Mouse (Mus musculus): ENCODE data around the gene Ust. TPM values are rescaled to one million over a fixed set of nuclear protein-coding genes. Genes with fewer than 3 reads are reported as not detected.

The Ust gene
- polyA plus RNA-seq, 1 experiment from 2014 or later: 0.54 TPM

DNA sequence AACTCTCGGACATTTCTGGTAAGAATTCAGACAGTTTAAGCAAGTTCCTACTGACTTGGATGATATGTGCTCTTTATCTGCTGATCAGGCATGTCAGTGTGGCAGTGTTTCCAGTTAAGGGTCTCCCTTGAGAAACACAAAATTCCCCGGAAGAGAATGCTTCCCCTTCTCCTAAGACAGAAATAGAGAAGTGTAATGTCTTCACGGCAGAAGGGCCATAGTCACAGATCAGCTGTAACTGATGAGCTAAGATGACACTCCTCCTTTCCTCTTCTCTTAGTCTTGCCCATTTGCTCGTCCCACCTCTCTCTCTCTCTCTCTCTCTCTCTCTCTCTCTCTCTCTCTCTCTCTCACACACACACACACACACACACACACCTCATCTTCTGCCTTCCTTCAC is 277.9 kb downstream of the Ust start:
- ATAC-seq (ENCODE audit: insufficient read depth): no peak
- WGBS (ENCODE audit: insufficient replicate concordance): 21% methylated on average over 4 of the region's 4 CpGs
- H3K36me3 ChIP-seq (replicated peaks): no peaks in the 10 kb centered on the region

DNA sequence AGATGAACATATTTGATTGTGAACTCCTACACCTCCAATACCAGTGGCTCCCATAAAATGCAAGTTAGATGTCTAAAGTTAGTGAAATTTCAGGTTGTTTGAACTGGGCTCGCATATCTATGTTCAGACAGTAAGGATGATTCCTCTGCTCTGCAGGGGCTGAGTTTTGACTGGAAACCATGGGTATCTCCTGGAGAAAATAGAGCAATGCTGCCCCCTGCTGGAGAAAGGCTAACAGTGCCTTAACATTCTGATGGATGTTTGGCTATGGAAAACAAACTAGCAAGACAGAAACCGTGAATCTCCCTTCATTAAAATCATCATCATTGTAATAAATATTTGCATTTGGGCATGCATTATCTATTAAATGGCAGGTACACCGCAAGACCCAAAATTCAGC is 278.4 kb downstream of the Ust start:
- Histone ChIP-seq H3K4me2 (no peak overlapping the region), H3K27me3 (no peaks in the 10 kb centered on the region), H3K4me1 (replicated peaks) (no peaks in the 10 kb centered on the region), H3K36me3 (replicated peaks) (no peaks in the 10 kb centered on the region), H3K4me3 (replicated peaks) (no peak overlapping the region), H3K9me3 (replicated peaks) (no peaks in the 10 kb centered on the region), H3K27ac (replicated peaks) (no peak overlapping the region), H3K9ac (no peak overlapping the region)
- no peak for ATAC-seq (ENCODE audit: insufficient read depth)
- WGBS (ENCODE audit: insufficient replicate concordance): 3% methylated on average over 3 of the region's 3 CpGs

More for the DNA sequence above, 277.9 kb downstream of the Ust start:
- no peak overlapping the region for H3K27ac ChIP-seq (replicated peaks)
- H3K9ac ChIP-seq: no peak overlapping the region
- no peak overlapping the region for H3K4me2 ChIP-seq
- no peaks in the 10 kb centered on the region for H3K9me3 ChIP-seq (replicated peaks)
- no peaks in the 10 kb centered on the region for H3K27me3 ChIP-seq
- H3K4me3 ChIP-seq (replicated peaks): no peak overlapping the region
- H3K4me1 ChIP-seq (replicated peaks): no peaks in the 10 kb centered on the region

DNA sequence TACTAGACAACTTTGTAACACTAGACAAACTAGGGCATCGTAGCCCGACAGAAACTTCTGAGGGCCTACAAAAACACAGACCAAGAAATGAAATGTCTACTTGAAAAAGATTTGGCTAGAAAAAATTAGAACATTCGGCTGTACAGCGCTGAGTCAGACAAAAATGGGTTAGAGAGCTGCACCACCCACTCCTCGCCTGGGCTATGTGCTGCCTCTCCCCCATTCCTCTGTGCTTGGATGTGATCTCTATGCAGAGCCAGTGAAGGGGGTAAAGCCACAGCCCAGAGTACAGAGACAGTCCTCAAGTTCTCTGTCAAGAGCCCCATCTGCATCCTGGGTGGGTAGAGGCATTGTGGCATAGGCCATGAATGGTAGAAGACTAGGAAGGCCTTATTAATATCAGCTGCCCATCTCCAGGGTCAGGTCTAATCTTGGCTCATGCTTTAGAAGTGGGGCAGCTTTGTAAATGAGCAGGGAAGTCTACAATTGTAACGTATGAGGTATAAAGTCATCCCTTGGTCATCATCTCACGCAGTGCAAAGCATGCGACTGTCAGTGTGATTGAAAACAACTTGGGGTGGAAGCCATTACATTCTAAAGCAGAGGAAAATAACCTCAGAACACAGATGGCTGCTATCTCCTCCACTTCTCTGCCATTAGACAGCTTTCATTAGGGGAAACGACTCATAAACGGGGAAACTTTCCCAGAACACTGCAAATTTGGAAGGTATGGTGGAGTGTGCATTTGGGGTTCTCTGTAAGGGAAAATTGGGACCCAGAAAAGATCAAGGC is 281.6 kb downstream of the Ust start:
- 67% methylated on average over 10 of the region's 10 CpGs for WGBS (ENCODE audit: insufficient replicate concordance)
- H3K4me2 ChIP-seq: no peak overlapping the region
- no peaks in the 10 kb centered on the region for H3K36me3 ChIP-seq (replicated peaks)
- H3K9me3 ChIP-seq (replicated peaks): no peaks in the 10 kb centered on the region
- no peak overlapping the region for H3K4me3 ChIP-seq (replicated peaks)
- no peaks in the 10 kb centered on the region for H3K4me1 ChIP-seq (replicated peaks)
- H3K27ac ChIP-seq (replicated peaks): no peak overlapping the region
- no peak for ATAC-seq (ENCODE audit: insufficient read depth)
- no peak overlapping the region for H3K9ac ChIP-seq
- no peaks in the 10 kb centered on the region for H3K27me3 ChIP-seq

DNA sequence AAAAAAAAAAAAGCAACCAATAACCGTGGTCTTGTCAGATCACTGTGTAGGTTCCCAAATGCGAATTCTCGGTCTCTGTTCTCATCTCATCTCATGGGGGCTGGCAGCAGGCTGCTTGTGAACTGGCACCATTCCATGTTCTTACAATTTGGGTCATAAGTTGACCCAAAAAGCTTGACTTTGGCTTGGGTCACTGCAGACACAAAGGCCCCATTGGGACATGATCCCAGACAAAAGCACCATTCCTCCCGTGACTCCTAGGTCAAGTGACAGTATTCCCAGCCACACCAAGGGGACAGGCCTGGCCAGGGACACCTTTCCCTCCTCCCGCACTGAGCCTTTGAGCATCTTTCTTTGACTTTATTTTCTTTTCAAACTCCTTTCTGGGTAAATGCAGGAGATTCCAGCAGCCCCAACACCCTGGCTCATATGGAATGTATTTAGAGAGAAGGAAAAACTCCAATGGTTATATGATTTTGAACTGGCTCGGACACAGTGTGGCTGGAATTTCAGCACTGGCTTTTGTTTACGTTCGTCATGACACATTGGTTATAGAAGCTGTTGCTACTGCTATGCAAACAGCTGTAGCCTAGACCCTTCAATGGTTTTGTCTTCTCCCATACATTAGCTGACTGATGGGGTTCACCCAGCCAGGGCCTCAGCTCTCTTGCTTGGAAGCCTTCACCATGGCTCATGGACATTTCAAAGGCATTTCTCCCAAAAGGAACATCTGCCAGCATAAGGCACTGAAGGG is 285.3 kb downstream of the Ust start:
- Histone ChIP-seq H3K36me3 (replicated peaks) (no peaks in the 10 kb centered on the region), H3K4me2 (no peak overlapping the region), H3K9ac (no peak overlapping the region), H3K4me1 (replicated peaks) (no peaks in the 10 kb centered on the region), H3K27me3 (no peaks in the 10 kb centered on the region), H3K27ac (replicated peaks) (no peak overlapping the region), H3K9me3 (replicated peaks) (no peaks in the 10 kb centered on the region), H3K4me3 (replicated peaks) (no peak overlapping the region)
- ATAC-seq (ENCODE audit: insufficient read depth): no peak
- WGBS (ENCODE audit: insufficient replicate concordance): 67% methylated on average over 8 of the region's 8 CpGs

DNA sequence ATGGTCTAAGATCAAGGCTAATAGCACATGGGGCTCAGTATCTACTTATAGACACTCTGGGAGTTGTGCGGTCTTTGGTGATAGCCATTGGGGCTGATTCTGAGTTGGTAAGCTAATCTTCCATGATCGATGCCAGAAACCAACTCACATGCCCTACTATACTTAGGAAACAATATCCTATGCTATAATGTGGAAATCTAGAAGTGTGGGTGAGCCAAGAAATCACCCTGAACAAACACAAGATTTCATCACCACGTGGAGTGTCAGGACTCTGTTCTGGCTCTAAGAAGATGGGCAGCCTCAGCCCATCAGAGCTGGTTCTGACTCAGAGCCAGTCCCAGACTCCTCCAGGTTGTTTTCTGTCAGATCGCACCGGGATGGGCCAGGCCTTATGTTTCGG is 286.1 kb downstream of the Ust start:
- no peak for ATAC-seq (ENCODE audit: insufficient read depth)
- H3K27me3 ChIP-seq: no peaks in the 10 kb centered on the region
- no peaks in the 10 kb centered on the region for H3K9me3 ChIP-seq (replicated peaks)
- no peak overlapping the region for H3K4me3 ChIP-seq (replicated peaks)
- H3K36me3 ChIP-seq (replicated peaks): no peaks in the 10 kb centered on the region
- H3K4me2 ChIP-seq: no peak overlapping the region
- H3K27ac ChIP-seq (replicated peaks): no peak overlapping the region
- H3K4me1 ChIP-seq (replicated peaks): no peaks in the 10 kb centered on the region
- 77% methylated on average over 6 of the region's 6 CpGs for WGBS (ENCODE audit: insufficient replicate concordance)
- no peak overlapping the region for H3K9ac ChIP-seq

DNA sequence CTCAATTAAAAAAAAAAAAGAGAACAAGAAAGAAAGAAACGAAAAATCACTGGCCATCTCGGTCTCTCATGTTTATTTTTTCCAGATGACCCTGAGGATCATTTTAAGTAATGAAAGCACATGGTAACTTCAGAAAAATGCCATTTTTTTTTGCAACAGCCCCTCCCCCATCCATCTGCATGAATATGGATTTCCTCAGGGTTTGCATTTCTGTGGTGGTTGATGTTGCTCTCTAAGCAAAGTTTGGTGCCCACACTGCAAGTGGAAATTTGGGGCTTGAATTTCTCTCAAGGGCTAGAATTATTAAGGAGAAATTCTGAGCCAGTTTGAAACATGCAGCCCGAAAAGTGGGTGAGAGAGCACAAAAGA is 290.3 kb downstream of the Ust start:
- H3K36me3 ChIP-seq (replicated peaks): no peaks in the 10 kb centered on the region
- WGBS (ENCODE audit: insufficient replicate concordance): 51% methylated on average over 3 of the region's 3 CpGs
- no peak overlapping the region for H3K4me3 ChIP-seq (replicated peaks)
- ATAC-seq (ENCODE audit: insufficient read depth): no peak
- no peaks in the 10 kb centered on the region for H3K27me3 ChIP-seq
- no peaks in the 10 kb centered on the region for H3K9me3 ChIP-seq (replicated peaks)
- no peak overlapping the region for H3K9ac ChIP-seq
- H3K4me2 ChIP-seq: no peak overlapping the region
- no peaks in the 10 kb centered on the region for H3K4me1 ChIP-seq (replicated peaks)
- no peak overlapping the region for H3K27ac ChIP-seq (replicated peaks)

DNA sequence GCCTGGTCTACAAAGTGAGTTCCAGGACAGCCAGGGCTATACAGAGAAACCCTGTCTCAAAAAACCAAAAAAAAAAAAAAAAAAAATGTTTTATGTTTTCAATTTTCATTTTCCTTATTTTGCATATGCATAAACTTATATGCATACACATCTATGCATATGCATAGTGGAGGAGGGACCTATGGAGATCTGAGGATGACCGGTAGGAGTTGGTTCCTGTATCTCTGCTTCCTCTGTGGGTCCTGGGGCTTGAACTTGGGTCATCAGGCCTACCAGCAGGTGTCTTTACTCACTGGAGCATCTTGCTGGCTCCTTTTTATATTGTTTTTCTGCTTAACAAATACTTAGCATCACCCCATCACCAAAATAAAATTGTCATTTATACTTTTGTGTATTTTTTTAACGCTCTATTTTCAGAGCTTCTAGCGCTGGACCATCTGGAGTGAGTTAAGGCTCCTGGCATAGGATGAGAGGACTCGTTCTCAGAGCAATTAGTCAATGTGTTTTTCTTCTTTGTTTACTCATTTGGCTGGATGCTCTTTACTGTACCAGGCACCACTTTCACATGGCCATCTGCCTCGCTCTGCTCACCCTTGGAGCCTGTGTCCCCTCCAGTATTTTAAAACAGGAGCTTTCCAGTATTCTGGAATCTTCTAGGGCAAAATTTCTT is 290.8 kb downstream of the Ust start:
- Histone ChIP-seq H3K9ac (no peak overlapping the region), H3K4me1 (replicated peaks) (no peaks in the 10 kb centered on the region), H3K4me2 (no peak overlapping the region), H3K27ac (replicated peaks) (no peak overlapping the region), H3K9me3 (replicated peaks) (no peaks in the 10 kb centered on the region), H3K36me3 (replicated peaks) (no peaks in the 10 kb centered on the region), H3K4me3 (replicated peaks) (no peak overlapping the region), H3K27me3 (no peaks in the 10 kb centered on the region)
- ATAC-seq (ENCODE audit: insufficient read depth): no peak
- 60% methylated on average over 5 of the region's 5 CpGs for WGBS (ENCODE audit: insufficient replicate concordance)

DNA sequence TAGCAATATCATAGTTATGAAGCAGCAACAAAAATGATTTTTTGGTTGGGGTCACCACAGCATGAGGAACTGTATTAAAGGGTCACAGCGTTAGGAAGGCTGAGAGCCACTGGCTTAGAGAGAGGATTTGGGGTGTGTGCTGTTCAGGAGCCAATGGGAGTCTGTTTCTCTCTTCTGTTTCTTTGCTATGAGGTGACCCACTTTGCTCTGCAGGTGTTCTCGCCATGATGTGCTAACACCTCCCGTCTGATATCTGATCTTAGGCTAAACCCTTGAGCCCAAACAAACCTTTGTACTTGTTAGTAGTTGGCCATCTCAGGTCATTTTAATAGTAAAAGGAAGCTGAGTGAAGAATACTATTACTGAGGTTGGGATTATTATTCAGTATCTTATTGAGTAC is 292.0 kb downstream of the Ust start:
- H3K27ac ChIP-seq (replicated peaks): no peak overlapping the region
- H3K9me3 ChIP-seq (replicated peaks): no peaks in the 10 kb centered on the region
- H3K9ac ChIP-seq: no peak overlapping the region
- H3K4me3 ChIP-seq (replicated peaks): no peak overlapping the region
- ATAC-seq (ENCODE audit: insufficient read depth): no peak
- no peak overlapping the region for H3K4me2 ChIP-seq
- no peaks in the 10 kb centered on the region for H3K4me1 ChIP-seq (replicated peaks)
- H3K27me3 ChIP-seq: no peaks in the 10 kb centered on the region
- WGBS (ENCODE audit: insufficient replicate concordance): 48% methylated on average over 3 of the region's 3 CpGs
- no peaks in the 10 kb centered on the region for H3K36me3 ChIP-seq (replicated peaks)

DNA sequence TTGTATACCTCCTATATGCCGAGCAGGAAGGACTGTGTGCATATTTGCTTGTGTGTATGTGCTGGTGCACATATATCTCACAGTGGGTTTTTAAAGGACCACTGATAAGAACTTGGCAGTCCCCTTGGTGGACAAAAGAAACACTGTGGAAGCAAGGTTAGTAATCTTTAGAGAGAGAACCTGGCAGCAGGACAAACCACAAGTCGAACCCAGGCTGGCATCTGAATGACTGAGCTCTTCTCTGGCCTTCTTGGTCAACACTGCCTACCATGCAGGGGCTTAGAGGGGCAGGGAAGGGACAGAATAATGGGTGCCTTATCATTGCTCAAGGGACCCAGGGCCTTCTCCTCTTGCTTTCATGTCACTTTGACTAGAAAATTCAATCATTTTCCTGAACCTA is 294.0 kb downstream of the Ust start:
- H3K4me3 ChIP-seq (replicated peaks): no peak overlapping the region
- no peak for ATAC-seq (ENCODE audit: insufficient read depth)
- 48% methylated on average over 2 of the region's 2 CpGs for WGBS (ENCODE audit: insufficient replicate concordance)

DNA sequence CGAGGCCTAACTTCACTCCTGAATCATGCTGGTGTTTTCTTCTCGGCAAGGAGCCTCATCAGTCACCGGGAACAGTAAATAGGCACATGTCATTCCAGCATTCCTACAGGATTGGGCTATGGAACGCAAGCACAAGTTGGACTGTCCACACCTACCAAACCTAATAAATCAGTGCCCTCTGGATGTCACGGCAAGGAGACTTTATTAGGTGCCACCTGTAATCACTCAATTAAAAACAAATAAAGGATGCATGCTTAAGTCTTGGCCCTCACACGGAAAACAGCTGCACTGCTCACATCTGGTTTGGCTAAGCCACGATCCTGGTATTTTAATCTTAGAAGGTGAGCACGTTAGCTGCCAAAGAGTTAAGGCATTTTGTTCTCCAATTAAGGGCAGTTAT is 294.6 kb downstream of the Ust start:
- H3K9ac ChIP-seq: no peak overlapping the region
- no peak overlapping the region for H3K27ac ChIP-seq (replicated peaks)
- no peak overlapping the region for H3K4me2 ChIP-seq
- no peaks in the 10 kb centered on the region for H3K36me3 ChIP-seq (replicated peaks)
- H3K4me3 ChIP-seq (replicated peaks): no peak overlapping the region
- H3K9me3 ChIP-seq (replicated peaks): no peaks in the 10 kb centered on the region
- 68% methylated on average over 8 of the region's 8 CpGs for WGBS (ENCODE audit: insufficient replicate concordance)
- ATAC-seq (ENCODE audit: insufficient read depth): no peak
- no peaks in the 10 kb centered on the region for H3K4me1 ChIP-seq (replicated peaks)
- no peaks in the 10 kb centered on the region for H3K27me3 ChIP-seq

More for the DNA sequence above, 294.0 kb downstream of the Ust start:
- H3K4me1 ChIP-seq (replicated peaks): no peaks in the 10 kb centered on the region
- H3K36me3 ChIP-seq (replicated peaks): no peaks in the 10 kb centered on the region
- no peaks in the 10 kb centered on the region for H3K9me3 ChIP-seq (replicated peaks)
- H3K4me2 ChIP-seq: no peak overlapping the region
- H3K9ac ChIP-seq: no peak overlapping the region
- no peaks in the 10 kb centered on the region for H3K27me3 ChIP-seq
- H3K27ac ChIP-seq (replicated peaks): no peak overlapping the region

DNA sequence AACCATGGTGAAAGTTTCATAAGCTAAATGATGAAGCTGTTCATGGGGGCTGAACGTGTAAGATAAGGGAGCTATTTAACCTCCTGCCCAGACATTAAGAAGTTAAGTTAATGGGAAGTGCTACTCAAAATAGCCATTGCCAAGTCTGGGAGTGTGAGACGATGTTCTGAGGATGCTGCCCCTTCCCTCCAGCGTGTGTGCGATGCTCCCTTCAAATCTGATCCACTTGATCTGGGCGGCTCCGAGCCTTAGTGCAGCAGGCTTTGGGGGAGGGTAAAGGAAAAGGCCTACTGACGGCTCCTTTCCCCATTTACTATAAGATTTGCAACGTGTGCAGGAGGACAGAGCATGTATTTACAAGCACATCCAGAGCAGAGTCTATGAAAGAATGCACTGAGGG is 301.7 kb downstream of the Ust start:
- Histone ChIP-seq H3K4me1 (replicated peaks) (0 out of 2 replicates have a peak, but pooled peaks cover 7% of the 10 kb centered on the region), H3K4me3 (replicated peaks) (no peak overlapping the region), H3K9me3 (replicated peaks) (no peaks in the 10 kb centered on the region), H3K36me3 (replicated peaks) (no peaks in the 10 kb centered on the region), H3K27me3 (no peaks in the 10 kb centered on the region), H3K4me2 (no peak overlapping the region), H3K27ac (replicated peaks) (no peak overlapping the region), H3K9ac (no peak overlapping the region)
- no peak for ATAC-seq (ENCODE audit: insufficient read depth)
- 44% methylated on average over 8 of the region's 8 CpGs for WGBS (ENCODE audit: insufficient replicate concordance)

All from liver, embryonic 15.5 days (tissue).